Mouse (Mus musculus): ENCODE measurements at regions not wholly inside any gene's neighbourhood (a gene's known extent, or its start where the extent isn't known, plus 50 kb on each side); places are given as distances from the start of the nearest gene placed in this dataset.

DNA sequence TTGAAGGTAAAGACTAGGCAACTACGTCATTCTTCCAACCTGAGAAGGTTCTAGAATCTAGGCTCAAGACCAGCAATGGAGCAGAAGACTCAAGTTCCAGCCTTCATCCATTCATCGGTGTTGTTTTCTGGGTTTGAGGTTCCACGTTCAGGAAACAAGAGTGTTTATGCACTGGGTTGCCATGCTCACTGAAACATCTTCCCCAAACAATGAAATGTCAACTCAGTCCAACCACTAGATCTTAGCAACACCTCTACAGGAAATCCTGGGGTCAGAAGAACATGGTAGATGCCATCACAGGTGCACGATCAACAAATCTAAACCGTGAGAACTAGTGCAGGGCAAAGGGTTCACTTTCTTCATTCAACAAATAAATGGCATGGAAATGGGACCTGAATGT, 304.8 kb upstream of the Klf3 start:
- no peak for DNase-seq (ENCODE audit: low spot score)

DNA sequence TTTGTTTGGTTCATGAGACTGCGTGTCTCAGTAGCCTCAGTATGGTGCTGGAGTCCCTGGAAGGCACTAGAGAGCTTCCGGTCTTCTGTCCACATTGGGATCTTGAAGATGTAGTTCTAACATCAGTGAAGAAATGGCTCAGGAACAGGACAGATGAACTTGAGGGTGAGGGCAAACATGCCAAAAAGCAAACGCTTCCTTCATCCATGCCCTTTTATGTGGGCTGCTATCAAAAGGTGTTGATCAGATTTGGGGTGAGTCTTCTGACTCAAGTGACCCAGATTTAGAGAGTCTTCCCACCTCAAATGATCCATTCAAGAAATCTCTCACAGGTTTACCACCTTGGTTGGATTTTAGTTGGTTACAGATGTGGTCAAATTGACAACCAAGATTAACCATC, 304.1 kb upstream of the Klf3 start:
- DNase-seq (ENCODE audit: low spot score) = no peak

DNA sequence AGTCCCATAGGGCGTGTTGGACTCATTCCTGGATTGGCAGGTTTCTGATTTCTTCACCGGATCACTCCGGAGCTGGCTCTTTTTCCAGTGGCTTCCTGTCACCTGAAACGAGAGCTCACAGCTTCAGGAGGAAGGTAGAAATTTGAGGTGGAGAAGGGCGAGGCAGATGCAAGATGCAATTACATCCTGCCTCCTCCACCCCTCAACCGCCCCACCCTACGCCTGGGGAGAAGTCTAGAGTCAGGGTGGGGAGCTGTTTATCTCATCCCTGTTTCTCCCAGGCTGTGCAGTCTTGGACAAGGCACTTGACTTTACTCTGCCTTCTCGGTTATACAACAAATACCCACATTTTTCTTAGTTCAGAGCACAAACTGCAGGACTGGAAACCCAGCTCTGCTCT, 302.8 kb upstream of the Klf3 start:
- no peak for DNase-seq (ENCODE audit: low spot score)

DNA sequence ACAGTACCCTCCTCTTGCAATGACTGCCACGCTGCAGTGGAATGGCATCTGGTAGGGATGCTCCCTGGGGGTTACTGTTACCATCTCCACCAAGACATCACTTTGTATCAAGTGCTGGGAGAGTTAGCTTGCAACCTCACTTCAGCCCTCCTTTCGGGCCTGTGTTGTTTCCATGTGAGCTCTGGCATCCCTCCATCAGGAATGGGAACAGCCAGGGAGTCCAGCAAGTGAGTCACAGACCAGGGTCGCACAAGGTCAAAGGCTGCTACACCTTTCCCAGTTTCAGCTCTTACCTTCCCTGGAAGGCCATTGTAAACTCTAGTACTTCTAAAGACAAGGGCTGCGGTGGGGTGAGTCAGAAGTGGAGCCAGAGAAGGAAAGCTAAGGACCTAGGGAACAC, 302.3 kb upstream of the Klf3 start:
- DNase-seq (ENCODE audit: low spot score) = no peak

DNA sequence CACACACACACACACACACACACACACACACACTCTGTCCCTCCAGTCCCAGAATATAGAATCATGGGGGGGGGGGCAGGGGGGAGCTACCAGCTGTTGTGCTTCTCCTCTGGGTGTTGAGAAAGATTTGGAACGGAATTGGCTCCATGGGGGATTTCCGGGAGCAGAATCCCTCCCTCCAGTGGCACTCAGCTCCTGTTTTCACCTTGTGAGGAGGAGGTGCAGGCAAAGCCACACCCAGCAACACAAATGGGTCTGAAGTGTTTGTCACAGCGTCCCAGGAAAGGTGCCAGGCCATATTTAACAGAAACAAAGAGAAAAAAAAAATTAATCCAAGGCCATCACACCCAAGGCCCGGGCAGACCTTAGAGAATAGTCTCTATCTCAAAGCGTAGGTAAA, 301.4 kb upstream of the Klf3 start:
- no peak for DNase-seq (ENCODE audit: low spot score)

DNA sequence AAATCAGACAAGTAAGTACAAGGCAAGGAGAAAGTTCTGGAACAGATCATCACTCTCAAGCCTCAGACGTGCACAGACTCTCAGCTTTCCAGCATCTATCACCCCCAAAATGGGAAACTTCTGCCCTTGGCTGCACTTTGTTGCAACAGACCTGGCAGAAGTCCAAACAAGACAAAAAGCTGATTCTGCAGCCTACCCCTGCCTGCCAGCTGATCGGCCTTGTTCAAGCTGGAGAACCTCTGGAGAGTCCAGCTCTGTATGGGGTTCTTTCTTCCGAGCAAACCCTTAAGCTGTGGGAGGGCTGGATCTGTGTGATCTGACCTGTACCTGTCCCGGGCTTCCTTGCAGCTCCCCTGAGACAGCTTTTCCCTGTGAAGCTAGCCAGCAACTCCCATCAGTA, 299.7 kb upstream of the Klf3 start:
- no peak for DNase-seq (ENCODE audit: low spot score)

DNA sequence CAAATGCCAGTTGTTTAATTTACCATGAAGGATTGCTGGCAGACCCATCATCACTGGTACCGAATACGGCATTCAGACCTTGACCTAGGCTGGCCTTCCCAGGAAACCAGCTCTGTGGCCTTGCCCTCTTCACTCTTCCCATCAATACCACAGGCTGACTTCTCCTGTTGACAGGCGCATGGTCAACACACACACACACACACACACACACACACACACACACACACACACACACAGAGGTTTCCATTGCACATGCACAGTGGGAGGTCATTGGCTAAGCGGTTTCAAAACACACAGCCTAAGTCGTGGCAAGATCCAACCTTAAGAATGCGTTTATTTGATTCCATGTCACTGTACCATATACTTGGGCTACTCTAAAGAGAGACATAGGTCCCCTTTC, 298.7 kb upstream of the Klf3 start:
- no peak for DNase-seq (ENCODE audit: low spot score)

DNA sequence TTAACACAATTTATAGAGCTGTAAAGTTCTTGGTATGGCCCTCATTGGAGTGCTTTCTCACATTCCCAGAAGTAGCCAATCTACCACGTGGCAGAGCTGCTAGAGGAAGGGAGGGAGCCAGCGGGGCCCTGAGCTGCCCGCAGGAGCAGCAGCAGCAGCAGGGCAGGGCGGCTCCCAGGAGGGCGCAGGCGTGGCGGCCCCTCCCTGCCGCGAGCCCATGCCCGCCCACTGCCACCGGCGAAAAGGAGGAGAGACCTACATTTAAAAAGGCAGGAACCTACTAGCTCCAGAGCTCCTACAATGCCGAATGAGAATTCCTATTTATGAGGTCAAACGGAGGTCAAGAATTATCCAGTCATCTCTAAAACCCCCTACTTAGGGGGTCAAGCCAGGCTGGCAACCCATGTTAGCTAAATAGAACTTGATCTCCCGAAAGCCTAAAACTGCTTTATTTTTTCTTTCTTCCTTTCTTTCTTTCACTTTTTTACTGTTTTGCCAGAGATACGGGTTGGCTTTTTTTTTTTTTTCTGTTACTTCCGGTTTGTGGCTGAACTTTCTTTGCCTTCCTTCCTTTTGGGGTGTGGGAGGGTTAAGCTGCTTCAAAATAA, 297.9 kb upstream of the Klf3 start:
- DNase-seq (ENCODE audit: low spot score) = peak; percentile 81

DNA sequence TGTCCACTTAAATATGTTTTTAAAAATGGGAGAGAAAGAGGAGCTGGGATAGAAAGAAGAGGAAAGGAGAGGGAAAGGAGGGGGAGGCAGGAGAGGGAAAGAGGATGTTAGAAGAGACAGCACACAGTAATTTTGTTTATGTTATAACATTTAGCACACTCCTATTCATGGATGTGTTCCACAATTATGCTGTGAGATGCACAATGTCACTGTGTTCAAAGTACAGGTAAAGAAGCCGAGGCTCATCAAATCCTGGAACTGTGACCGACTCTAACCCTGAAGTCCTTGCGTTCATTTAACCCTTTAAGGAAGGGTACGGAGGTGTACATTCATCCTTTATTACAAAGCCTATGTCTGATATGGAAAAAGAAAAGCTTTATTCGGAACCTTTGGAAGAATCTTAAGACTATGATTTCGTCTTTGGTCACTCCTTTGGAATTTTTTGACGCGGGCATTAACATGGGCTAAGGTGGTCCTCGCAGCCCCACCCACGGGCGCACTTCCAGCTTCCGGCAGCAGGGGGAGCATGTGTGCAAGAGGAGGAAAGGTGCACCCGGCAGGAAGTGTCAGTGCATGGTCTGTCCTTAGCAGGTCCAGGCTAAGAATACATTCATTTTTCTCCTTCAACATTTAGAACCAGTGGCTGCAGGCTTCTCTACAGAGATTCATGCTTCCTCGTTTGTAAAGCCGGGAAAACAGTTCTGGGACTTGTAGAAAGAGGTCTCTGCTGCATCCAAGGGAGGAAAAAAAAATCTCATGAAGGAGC, 297.2 kb upstream of the Klf3 start:
- DNase-seq (ENCODE audit: low spot score) = peak; percentile 87

DNA sequence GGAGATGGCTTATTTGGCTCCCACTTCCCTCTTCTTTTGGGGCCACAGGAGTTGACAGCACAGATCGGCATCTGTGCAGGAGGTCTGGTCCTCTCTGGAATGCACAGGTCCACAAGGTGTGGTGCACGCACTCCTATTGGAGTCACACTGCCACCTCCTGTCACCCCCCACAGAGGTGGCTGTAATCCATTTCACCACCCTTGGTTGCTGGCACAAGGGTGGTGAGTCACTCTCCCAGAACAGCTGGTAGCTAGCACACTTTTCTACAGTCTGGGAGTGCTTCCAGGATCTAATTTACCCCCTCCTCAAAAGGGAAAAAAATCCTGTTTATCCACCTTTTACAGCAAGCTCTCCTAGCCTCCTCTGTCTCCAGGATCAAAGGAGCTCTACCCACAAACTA, 294.6 kb upstream of the Klf3 start:
- no peak for DNase-seq (ENCODE audit: low spot score)

DNA sequence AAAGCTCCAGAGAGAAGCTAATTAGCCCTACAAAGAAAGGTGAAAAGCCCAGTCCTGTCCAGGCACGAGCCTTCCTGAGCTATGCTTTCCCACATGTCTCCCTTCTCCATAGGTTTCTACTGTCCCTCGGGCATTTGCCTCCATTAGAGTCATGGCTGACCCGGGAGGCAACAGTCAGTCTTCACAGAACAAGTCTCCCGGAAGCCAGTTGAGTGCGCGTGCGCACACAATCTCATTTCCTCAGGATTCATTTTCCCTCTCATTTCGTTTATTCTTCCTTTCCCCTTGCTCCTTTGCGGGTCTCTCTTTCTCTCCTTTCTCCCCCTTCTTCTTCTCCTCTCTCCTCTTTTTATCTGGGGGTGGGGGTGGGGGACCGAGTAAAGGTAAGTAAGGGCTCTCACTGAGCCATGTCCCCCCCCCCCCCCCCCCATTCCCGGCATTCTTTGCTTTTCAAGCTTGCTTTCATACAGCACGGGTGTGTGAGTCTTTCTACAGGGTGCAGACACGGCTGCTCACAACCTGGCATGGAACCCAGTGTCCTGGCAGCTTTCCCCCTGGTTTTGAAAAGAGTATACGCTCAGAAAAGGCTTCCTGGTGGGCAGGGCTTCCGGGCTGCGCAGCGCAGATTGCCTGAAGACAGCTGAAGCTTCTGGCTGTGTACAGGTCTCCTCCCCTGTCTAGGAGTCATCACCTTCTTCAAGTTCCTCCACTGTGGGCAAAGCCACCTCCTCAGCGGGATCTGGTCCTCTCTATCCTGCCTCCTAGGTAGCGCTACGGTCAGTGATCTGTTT, 289.8 kb upstream of the Klf3 start:
- no peak for DNase-seq (ENCODE audit: low spot score)

DNA sequence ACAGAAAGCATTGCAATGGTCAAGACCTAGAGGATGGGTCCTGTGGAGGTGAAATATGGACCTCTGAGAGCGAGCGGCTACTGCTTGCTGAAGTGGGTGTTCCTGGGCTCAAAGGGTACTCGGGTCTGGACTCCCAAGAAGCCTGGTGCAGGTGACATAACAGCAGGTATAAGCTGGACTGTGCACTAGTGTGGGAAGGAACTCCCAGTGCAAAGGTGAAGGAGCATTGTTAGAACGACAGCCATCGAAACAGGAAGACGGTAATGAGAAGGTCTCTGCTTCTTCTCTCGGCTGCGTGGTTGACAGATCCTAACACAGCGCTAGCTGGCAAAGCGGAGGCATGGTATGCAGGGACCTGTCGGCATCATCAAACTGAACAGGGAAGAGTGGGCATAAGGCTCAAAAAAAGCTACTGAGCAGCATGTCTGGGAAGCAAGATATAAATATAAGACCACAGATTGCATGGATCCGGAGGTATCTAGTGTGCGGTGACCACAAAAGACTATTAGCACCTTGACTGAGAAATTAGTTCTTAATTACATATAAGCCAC, 287.0 kb upstream of the Klf3 start:
- DNase-seq (ENCODE audit: low spot score) = peak; percentile 44

DNA sequence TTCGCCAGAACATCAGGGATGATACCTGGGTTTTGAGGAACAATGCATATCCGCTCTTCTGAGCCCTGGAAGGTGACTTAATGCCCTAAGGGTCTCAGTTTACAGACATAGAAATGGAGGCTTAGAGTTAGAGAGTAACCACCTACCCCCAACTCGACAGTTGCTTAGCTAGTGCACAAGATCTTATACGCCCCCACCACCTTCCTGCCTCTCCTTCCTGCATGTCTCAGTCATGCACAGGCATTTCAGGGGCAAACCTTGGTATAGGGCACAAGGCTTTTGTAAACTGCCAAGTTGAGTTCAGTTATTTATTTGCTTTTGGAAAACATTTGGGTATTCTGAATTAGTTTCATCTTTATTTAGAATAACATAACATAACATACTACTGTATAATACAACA, 285.9 kb upstream of the Klf3 start:
- no peak for DNase-seq (ENCODE audit: low spot score)

DNA sequence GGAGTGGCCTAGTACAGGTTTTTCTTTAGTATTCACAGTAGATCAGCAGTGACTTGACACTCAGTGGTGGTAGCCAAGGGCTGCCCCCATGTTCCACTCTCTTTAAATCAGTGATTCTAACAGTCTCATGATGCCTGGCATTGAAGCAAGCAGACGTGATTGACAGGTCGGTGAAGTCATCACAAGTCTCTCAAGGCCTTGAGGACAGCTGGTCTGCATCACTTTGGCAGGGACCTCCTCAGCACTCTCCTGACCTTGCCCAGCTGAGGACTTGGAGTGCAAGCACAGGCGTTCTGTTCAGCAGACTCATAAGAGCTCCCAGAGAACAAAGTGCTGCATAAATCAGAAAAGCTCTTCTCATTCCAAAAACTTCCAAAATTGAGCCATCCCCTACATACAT, 285.4 kb upstream of the Klf3 start:
- no peak for DNase-seq (ENCODE audit: low spot score)

DNA sequence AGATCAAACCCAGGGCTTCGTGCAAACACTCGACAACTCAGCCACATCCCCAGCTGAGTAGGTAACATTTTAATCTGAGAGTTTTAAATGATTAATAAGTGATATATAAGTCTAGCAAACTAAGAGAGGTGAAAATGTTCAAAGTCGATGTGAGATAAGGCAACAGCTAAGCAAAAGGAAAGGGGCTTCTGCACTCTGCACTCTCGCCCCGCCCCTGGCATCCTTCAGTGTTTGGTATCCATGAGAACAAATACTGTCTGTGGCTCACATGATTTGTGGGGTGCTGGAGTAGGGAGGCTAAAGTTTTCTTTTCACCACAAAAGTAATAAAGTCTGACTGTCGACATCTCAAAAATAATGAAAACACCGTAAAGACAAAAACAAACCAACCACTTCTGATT, 284.2 kb upstream of the Klf3 start:
- DNase-seq (ENCODE audit: low spot score) = no peak

DNA sequence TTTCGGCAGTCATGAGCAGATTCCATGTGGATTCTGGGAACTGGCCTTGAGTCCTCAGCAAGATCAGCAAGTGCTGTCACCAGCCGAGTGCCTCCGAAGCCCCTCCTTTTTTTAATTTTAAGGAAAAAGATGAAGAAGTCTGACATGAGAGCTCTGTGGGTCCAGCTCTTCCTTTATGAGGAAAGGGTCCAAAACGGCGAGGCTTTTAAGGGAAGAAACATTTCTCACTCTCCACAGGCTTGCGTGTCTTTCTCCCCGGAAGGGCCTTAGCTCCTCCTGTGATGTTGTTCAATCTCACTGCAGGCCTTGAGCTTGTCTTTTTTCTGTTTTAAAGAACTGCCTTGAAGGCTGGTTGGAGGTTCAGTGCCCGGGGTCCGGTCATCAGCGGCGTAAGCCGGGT, 283.5 kb upstream of the Klf3 start:
- DNase-seq (ENCODE audit: low spot score) = no peak

DNA sequence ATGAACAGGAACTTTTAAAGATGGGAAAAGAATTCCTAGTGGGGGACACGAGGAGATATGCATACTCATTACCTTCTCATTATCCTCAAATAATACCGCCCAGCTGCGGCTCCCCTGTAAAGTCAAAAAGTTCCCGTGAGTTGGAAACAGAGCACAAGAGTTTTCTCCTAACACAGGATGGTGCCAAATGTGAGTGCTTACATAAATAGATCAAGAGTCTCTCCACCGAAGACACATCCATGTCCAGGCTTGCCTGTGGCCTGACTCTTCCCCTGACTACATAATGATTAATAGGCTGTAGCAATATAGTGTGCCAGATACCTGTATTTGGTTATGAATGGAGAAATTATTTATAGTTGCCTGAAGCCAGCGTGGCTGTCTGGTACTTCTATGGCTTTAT, 281.8 kb upstream of the Klf3 start:
- no peak for DNase-seq (ENCODE audit: low spot score)

DNA sequence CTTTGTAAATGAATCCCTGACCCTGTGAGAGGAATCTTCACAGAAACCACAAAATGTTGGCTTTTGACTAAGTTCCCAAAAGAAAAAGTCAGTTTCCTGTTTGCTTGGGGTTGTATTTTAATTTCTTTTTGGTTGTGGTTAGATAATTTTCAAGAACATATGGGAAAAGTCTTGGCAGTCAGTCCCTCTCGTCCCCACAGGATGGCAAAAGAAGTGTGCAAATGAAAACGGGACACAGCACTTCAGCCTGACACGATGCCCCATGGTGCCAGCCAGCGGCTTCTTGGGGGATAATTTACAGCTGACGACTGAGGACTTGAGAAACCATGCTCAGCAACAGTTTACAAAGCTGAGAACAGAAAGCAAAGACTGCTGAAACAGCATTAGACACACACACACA, 281.2 kb upstream of the Klf3 start:
- DNase-seq (ENCODE audit: low spot score) = no peak

DNA sequence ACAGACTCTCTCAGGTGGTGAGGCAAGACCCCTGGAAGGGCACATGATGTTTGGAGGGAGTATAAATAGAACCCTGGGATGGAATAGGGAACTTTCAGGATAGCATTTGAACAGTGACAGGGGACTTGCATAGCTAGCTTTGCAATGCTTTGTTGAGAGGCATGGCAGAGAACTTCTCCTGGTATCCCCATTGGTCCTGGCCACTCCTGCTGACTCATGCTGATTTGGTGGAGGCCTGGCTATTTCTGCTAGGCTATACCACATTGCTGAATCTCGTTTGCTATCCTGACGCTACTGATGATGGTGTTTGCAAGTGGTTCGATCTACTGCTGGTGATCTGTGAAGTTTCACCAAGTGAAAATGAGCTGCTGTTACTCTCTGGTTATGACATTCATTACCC, 276.7 kb upstream of the Klf3 start:
- no peak for DNase-seq (ENCODE audit: low spot score)

DNA sequence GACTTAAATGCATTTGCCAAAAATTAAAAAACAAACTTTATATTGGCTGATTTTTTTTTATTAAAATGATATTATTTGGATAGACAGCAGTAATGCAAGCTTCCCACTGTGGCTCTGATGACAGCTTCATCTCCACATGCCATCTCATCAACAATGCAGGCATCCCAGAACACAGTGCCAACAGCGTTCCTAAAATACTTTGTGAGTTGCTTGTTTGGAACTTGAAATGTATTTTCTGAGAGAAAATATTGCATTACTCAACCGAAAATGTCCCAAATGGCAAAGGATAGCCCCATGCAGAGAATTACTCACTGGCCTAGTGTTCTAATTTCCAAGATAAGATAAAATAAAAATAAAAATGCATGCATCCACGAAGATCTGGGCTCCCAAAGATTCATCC, 275.2 kb upstream of the Klf3 start:
- DNase-seq (ENCODE audit: low spot score) = no peak

DNA sequence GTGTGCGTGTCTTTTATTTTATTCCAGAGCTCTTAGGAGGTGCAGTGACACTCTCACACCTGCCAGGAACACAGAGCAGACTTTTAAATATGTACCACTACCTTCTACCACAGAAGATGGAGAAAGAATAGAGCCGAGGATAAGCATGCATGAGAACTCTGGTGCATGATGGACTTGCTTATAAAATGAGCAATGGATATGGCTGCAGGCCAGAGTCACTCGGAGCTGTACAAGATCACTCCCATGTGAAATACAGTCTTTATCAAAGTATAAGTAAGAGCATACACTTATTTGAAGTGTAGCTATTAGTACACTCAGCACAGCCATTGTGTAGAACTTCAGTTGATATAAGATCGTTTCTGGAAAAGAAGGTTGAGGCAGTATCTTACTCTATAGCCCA, 268.8 kb upstream of the Klf3 start:
- DNase-seq (ENCODE audit: low spot score) = no peak

DNA sequence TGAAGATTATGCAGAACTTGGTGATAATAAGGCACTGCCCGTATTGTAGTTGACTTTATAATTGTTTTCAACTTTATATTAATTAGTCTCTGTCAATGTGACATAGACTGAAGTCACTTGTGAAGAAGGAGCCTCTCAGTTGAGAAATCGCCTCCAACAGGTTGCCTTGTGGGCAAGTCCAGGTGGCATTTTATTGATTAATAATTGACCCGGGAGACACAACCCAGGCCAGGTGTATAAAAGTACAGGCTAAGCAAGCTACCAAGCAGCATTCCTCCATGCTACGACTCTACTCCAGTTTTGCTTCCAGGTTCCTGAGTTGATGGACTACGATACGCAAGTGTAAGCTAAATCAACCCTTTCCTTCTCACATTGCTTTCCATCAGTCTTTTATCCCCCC, 268.2 kb upstream of the Klf3 start:
- DNase-seq (ENCODE audit: low spot score) = no peak

DNA sequence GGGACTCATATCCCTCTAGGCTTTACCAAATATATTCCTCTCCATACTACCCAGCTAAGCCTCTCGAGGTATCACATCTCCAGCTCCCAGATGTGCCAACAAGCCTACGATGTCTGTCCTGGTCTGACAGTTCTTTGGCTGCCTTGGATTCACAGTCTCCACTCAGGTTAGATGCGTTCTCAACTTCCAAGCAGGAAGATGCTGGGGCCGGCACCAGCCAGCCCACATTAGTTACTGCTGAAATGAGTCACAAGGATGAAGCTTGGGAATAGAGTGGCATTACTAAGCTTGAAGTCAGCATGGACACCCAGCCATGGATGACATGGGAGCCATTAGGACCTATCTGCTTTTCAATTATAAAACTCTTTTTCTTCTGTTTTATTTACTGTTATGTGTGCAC, 267.6 kb upstream of the Klf3 start:
- no peak for DNase-seq (ENCODE audit: low spot score)
